ENCODE assay signal across 30 mouse cellular contexts in genomic region chr1:193343853-193344252, GRCm38 (mm10). TPM values are rescaled to one million over a fixed set of nuclear protein-coding genes. Genes with fewer than 3 reads are reported as not detected.
A peak's percentile ranks its signal among the peaks of the same experiment; 100 is the strongest.
DNase-seq lines count a peak whose midpoint lies in the region; ATAC-seq and TF ChIP-seq lines count a peak whose summit lies in the region.
"Had no signal": no experiment of that assay in that cellular context is flagged by ENCODE, and none has a peak within 500 bp of the region (broad histone marks: within the 10 kb centered on the region; RNA-seq: fewer than 3 reads in every experiment).

No protein-coding gene starts in this region.

- no peak overlapping the region for H3K9ac ChIP-seq in forebrain, postnatal 0 days
- H3K9ac ChIP-seq: embryonic facial prominence, embryonic 15.5 days; forebrain, embryonic 12.5 days; heart, embryonic 15.5 days; hindbrain, embryonic 12.5 days; liver, embryonic 12.5 days; liver, postnatal 0 days; midbrain, embryonic 13.5 days; stomach, embryonic 15.5 days had no signal

- no peak for TF ChIP-seq CTCF in forebrain, postnatal 0 days (IDR thresholded peaks at IDR 0.05; ENCODE audit: low read depth)

- H3K4me3 ChIP-seq in myocyte = no peak overlapping the region
- H3K4me3 ChIP-seq in forebrain, postnatal 0 days (ENCODE audit: low read depth, low read length) = no peak overlapping the region
- H3K4me3 ChIP-seq: embryonic facial prominence, embryonic 10.5 days; embryonic facial prominence, embryonic 15.5 days; forebrain, embryonic 12.5 days; heart, embryonic 10.5 days; heart, embryonic 15.5 days; hindbrain, embryonic 12.5 days; liver, embryonic 12.5 days; midbrain, embryonic 13.5 days; stomach, embryonic 15.5 days had no signal

- no peak overlapping the region for H3K27ac ChIP-seq in forebrain, postnatal 0 days (ENCODE audit: low read depth, low read length)
- H3K27ac ChIP-seq: embryonic facial prominence, embryonic 10.5 days; forebrain, embryonic 12.5 days; heart, embryonic 10.5 days; heart, embryonic 15.5 days; hindbrain, embryonic 12.5 days; liver, embryonic 12.5 days; macrophage; midbrain, embryonic 13.5 days had no signal

- H3K36me3 ChIP-seq in myocyte (ENCODE audit: control insufficient read depth, insufficient read depth) = no peaks in the 10 kb centered on the region
- peaks cover 14% of the 10 kb centered on the region for H3K36me3 ChIP-seq in forebrain, postnatal 0 days (ENCODE audit: insufficient read depth)
- H3K36me3 ChIP-seq: heart, embryonic 15.5 days; liver, embryonic 12.5 days; stomach, embryonic 15.5 days had no signal

- 66% methylated on average over 4 of the region's 4 CpGs for WGBS in forebrain, postnatal 0 days

- no peaks in the 10 kb centered on the region for H3K27me3 ChIP-seq in myocyte (ENCODE audit: control insufficient read depth, insufficient read depth, insufficient read length)
- H3K27me3 ChIP-seq in forebrain, postnatal 0 days (ENCODE audit: insufficient read depth, low read length) = no peaks in the 10 kb centered on the region
- H3K27me3 ChIP-seq: CH12.LX; embryonic facial prominence, embryonic 15.5 days; forebrain, embryonic 12.5 days; heart, embryonic 15.5 days; hindbrain, embryonic 12.5 days; liver, embryonic 12.5 days; midbrain, embryonic 13.5 days; stomach, embryonic 15.5 days had no signal

- peak overlapping the region; percentile 44 for H3K4me2 ChIP-seq in myocyte (ENCODE audit: low read depth)
- H3K4me2 ChIP-seq in forebrain, postnatal 0 days (ENCODE audit: low read depth) = no peak overlapping the region
- H3K4me2 ChIP-seq: embryonic facial prominence, embryonic 15.5 days; forebrain, embryonic 12.5 days; heart, embryonic 15.5 days; hindbrain, embryonic 12.5 days; liver, embryonic 12.5 days; midbrain, embryonic 13.5 days; stomach, embryonic 15.5 days had no signal

- H3K9me3 ChIP-seq in forebrain, postnatal 0 days (ENCODE audit: low read length) = no peaks in the 10 kb centered on the region
- H3K9me3 ChIP-seq: embryonic facial prominence, embryonic 10.5 days; embryonic facial prominence, embryonic 15.5 days; forebrain, embryonic 12.5 days; heart, embryonic 10.5 days; heart, embryonic 15.5 days; hindbrain, embryonic 12.5 days; liver, embryonic 12.5 days; midbrain, embryonic 13.5 days; stomach, embryonic 15.5 days had no signal

- peaks cover 4% of the 10 kb centered on the region; the same call in 1 of the 2 replicates for H3K4me1 ChIP-seq in forebrain, postnatal 0 days (ENCODE audit: insufficient read depth)
- H3K4me1 ChIP-seq: hindbrain, embryonic 12.5 days; liver, embryonic 12.5 days; stomach, embryonic 15.5 days had no signal

- no peak overlapping the region for H3ac ChIP-seq in myocyte (ENCODE audit: control insufficient read depth, insufficient read length)

- no peak for DNase-seq in cerebellum, postnatal 4 days (ENCODE audit: low spot score in 2 of 2)
- DNase-seq in cerebellum, adult 11-12 months = peak; percentile 83
- peak; percentile 88 for DNase-seq in cerebellum, adult 9-11 months
- DNase-seq in forebrain, postnatal 0 days = no peak
- DNase-seq in right cerebral cortex, adult 18-20 months = no peak
- DNase-seq: adrenal gland, adult 8-10 months; gastrocnemius, postnatal 25 days; heart, adult 11 months; heart, postnatal 36 days; kidney, adult 18-20 months; kidney, postnatal 4 days; left cerebral cortex, postnatal 4 days; liver, postnatal 0 days; retina, postnatal 1 day; right cerebral cortex, postnatal 25 days had no signal

- TF ChIP-seq POLR2A in myocyte (IDR thresholded peaks at IDR 0.05; ENCODE audit: insufficient read length, low read depth) = no peak

- no peaks in the 10 kb centered on the region for H3K79me2 ChIP-seq in myocyte (ENCODE audit: control insufficient read depth, insufficient read depth)

- peak; percentile 80 for ATAC-seq in cerebellum, adult (ENCODE audit: insufficient number of reproducible peaks, low FRiP score, low TSS enrichment)
- ATAC-seq in forebrain, postnatal 0 days = no peak
- ATAC-seq: liver, embryonic 12.5 days; liver, postnatal 0 days; midbrain, embryonic 13.5 days had no signal

TF ChIP-seq in myocyte, 11 proteins besides CTCF, POLR2A, EP300 and RAD21:
- TF ChIP-seq CEBPB (IDR thresholded peaks at IDR 0.05; ENCODE audit: insufficient read depth, poor library complexity, severe bottlenecking) = no peak
- no peak for TF ChIP-seq SRF (IDR thresholded peaks at IDR 0.05; ENCODE audit: control insufficient read depth, insufficient read length, low read depth)
- TF ChIP-seq MYOD1 (IDR thresholded peaks at IDR 0.05; ENCODE audit: control insufficient read depth in 1 of 3, insufficient read length in 2 of 3, low read depth in 2 of 3) = no peak
- no peak for TF ChIP-seq POLR2AphosphoS2 (IDR thresholded peaks at IDR 0.05; ENCODE audit: insufficient read length, low read depth)
- no peak for TF ChIP-seq TCF12 (IDR thresholded peaks at IDR 0.05; ENCODE audit: insufficient read depth, poor library complexity, severe bottlenecking)
- TF ChIP-seq REST (IDR thresholded peaks at IDR 0.05; ENCODE audit: insufficient read depth, insufficient read length) = no peak
- no peak for TF ChIP-seq TCF3 (IDR thresholded peaks at IDR 0.05; ENCODE audit: insufficient read length, low read depth)
- TF ChIP-seq E2F4 (IDR thresholded peaks at IDR 0.05; ENCODE audit: insufficient read depth) = no peak
- TF ChIP-seq MYOG (IDR thresholded peaks at IDR 0.05; ENCODE audit: control insufficient read depth in 1 of 3, insufficient read depth in 1 of 3, insufficient read length in 2 of 3, low read depth in 2 of 3) = no peak
- no peak for TF ChIP-seq MAX (IDR thresholded peaks at IDR 0.05; ENCODE audit: low read depth)
- TF ChIP-seq USF1 (IDR thresholded peaks at IDR 0.05; ENCODE audit: low read depth) = no peak

RNA-seq across cellular contexts. Expression of gene Camk1g, which starts 26.2 kb away (rescaled TPM):
- polyA plus RNA-seq in myocyte (2012; fragmentation: generic; extraction: Trizol) = 4.1 TPM
- 50.3 and 56.1 TPM in 2 replicates for total RNA-seq in forebrain, postnatal 0 days (2014; rRNA removed)
- 37.4 and 46.0 TPM in 2 replicates for polyA plus RNA-seq in forebrain, postnatal 0 days (2015; fragmentation: Nextera tagmentation; extraction: Ambion mirVana)
- total RNA-seq: CH12.LX; ES-E14; megakaryocyte-erythroid progenitor cell, adult 5-6 weeks had no signal
- polyA plus RNA-seq: macrophage had no signal

Comparison
In these comparisons a context has a peak if more than half of its experiments do, and no peak if none do; other contexts are left out.
1. DNase-seq: peak in cerebellum, adult 11-12 months (single experiment) and cerebellum, adult 9-11 months (single experiment); none in cerebellum, postnatal 4 days (0 of 2), forebrain, postnatal 0 days (single experiment) and right cerebral cortex, adult 18-20 months (single experiment).